Mouse (Mus musculus) embryonic facial prominence, embryonic 13.5 days (tissue): Measurements from ENCODE around the gene Timm8a2. TPM values are rescaled to one million over a fixed set of nuclear protein-coding genes. Genes with fewer than 3 reads are reported as not detected.

Experiments
- ATAC-seq: fragments of 200-750 bp; cut with Nextera tagmentation; 2 replicates; pipeline ENCODE4 v1.8.0; 2017; ENCODE audit warnings: low read depth; ENCODE audit not compliant: insufficient number of reproducible peaks, insufficient read depth, low FRiP score, low TSS enrichment
- H3K27ac ChIP-seq: fragments of 300-500 bp; sonication (generic); 2 replicates; pipeline ENCODE4 v1.5.1; 2015; ENCODE audit warnings: moderate library complexity, mild to moderate bottlenecking, inconsistent platforms
- H3K27me3 ChIP-seq: fragments of 300-500 bp; sonication (generic); 2 replicates; pipeline ENCODE4 v1.6.1; 2015; ENCODE audit warnings: mild to moderate bottlenecking, inconsistent platforms
- H3K36me3 ChIP-seq: fragments of 300-500 bp; sonication (generic); 2 replicates; pipeline ENCODE4 v1.6.1; 2015; ENCODE audit warnings: mild to moderate bottlenecking, inconsistent platforms
- H3K4me1 ChIP-seq: fragments of 300-500 bp; sonication (generic); 2 replicates; pipeline ENCODE4 v1.6.1; 2015; ENCODE audit warnings: inconsistent platforms
- H3K4me2 ChIP-seq: fragments of 300-500 bp; sonication (generic); 2 replicates; pipeline ENCODE4 v1.6.1; 2015; ENCODE audit warnings: moderate library complexity, mild to moderate bottlenecking, inconsistent platforms
- H3K4me3 ChIP-seq: fragments of 300-500 bp; sonication (generic); 2 replicates; pipeline ENCODE4 v1.5.1; 2015; ENCODE audit warnings: mild to moderate bottlenecking, inconsistent platforms
- H3K9ac ChIP-seq: fragments of 300-500 bp; sonication (generic); 2 replicates; pipeline ENCODE4 v1.6.1; 2015; ENCODE audit warnings: mild to moderate bottlenecking, inconsistent platforms
- H3K9me3 ChIP-seq: fragments of 300-500 bp; sonication (generic); 2 replicates; pipeline ENCODE4 v1.6.1; 2016; ENCODE audit warnings: inconsistent platforms
- WGBS: fragments of 180-500 bp; shearing (Covaris S2); methylation state at CpG from one replicate; pipeline ENCODE4 v1.1.7; 2015; ENCODE audit warnings: mixed read lengths; 5-methylcytosine and 5-hydroxymethylcytosine counted together
- polyA plus RNA-seq: library from polyadenylated mRNA; unstranded; fragments of >200 nt; fragmentation: Nextera tagmentation; extraction: Ambion mirVana; gene quantifications from 2 replicates; pipeline ENCODE4 v1.2.1, GENCODE M21; 2015

The Timm8a2 gene
- polyA plus RNA-seq, 1 experiment from 2014 or later: not detected

DNA sequence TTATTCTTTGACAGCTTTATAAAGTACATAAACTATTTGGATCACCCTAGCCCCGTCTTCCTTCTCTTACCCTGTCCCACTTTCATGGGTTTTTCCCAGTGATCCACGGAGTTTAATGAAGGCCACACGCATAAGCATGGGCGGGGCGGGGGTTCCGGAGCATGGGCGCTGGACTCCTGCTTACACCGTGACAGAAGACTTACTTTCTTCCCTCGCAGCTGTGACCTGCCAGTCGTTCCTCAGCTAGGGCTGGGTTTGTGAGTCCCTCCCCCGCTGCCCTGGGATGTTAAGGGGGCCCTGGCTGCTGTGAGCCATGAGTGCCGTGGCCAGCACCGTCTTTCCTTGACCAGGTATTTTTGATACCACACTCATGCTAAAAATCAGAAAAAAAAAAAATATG, 21.7 kb upstream of the Timm8a2 start:
- Histone ChIP-seq H3K27me3 (no peaks in the 10 kb centered on the region), H3K36me3 (peaks cover 39% of the 10 kb centered on the region), H3K4me1 (0 out of 2 replicates have a peak, but pooled peaks cover 7% of the 10 kb centered on the region), H3K4me2 (no peak overlapping the region), H3K9ac (no peak overlapping the region), H3K27ac (no peak overlapping the region), H3K9me3 (no peaks in the 10 kb centered on the region), H3K4me3 (no peak overlapping the region)
- WGBS: 62% methylated on average over 13 of the region's 13 CpGs
- ATAC-seq: no peak

GRCm38 (mm10) chr14:122013417-122013951, 21.0 kb upstream of the Timm8a2 start:
- Histone ChIP-seq H3K27me3 (no peaks in the 10 kb centered on the region), H3K4me3 (no peak overlapping the region), H3K27ac (no peak overlapping the region), H3K36me3 (peaks cover 36% of the 10 kb centered on the region), H3K9me3 (no peaks in the 10 kb centered on the region), H3K4me2 (no peak overlapping the region), H3K4me1 (0 out of 2 replicates have a peak, but pooled peaks cover 7% of the 10 kb centered on the region), H3K9ac (no peak overlapping the region)
- ATAC-seq: no peak
- WGBS: 81% methylated on average over 14 of the region's 14 CpGs

DNA sequence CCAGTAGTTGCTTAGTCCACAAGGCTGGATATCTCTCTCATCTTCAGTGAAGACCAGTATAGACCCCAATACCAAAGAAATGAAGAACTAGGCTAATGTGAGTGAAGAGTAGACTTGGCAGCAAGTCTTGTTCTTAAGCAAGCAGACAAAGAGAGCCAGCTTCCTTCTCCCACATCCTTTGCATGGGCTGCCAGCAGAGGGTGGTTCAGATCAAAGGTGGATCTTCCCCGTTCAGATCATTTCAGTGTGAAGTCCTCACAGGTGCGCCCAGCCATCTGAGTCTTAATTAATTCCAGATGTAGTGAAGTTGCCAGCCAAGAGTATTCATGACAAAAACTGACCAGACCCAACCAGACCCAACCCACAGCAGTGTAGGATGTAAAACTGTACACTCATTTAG, 16.5 kb upstream of the Timm8a2 start:
- H3K4me3 ChIP-seq: no peak overlapping the region
- no peaks in the 10 kb centered on the region for H3K27me3 ChIP-seq
- 0 out of 2 replicates have a peak, but pooled peaks cover 2% of the 10 kb centered on the region for H3K4me1 ChIP-seq
- H3K9me3 ChIP-seq: no peaks in the 10 kb centered on the region
- H3K9ac ChIP-seq: no peak overlapping the region
- no peak overlapping the region for H3K4me2 ChIP-seq
- H3K27ac ChIP-seq: no peak overlapping the region
- ATAC-seq: no peak
- WGBS: 52% methylated on average over 2 of the region's 2 CpGs
- peaks cover 31% of the 10 kb centered on the region for H3K36me3 ChIP-seq

GRCm38 (mm10) chr14:122019389-122019788, 15.1 kb upstream of the Timm8a2 start:
- no peak for ATAC-seq
- Histone ChIP-seq H3K9ac (no peak overlapping the region), H3K4me1 (no peaks in the 10 kb centered on the region), H3K27ac (no peak overlapping the region), H3K9me3 (no peaks in the 10 kb centered on the region), H3K4me3 (no peak overlapping the region), H3K36me3 (peaks cover 37% of the 10 kb centered on the region), H3K27me3 (no peaks in the 10 kb centered on the region), H3K4me2 (no peak overlapping the region)
- 94% methylated on average over 2 of the region's 2 CpGs for WGBS

DNA sequence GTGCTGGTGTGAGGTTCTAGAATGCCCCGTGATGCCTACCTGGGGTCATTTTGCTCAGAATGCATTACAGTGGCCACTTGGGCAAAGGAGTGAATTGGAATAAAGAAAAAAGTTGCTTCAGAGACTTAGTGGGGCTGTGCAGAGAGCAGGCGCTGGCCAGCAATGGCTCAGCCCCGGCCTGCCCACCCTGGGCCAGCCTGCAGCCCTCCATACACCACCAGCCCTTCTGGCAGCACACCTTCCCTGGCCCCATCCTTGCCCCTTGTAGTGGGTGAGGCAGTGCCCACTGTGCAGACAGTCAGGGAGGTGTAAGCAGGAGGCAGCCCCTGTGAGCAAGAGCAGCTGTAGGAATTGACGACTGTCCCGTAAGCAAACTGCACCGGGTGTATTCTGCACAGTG, 13.9 kb upstream of the Timm8a2 start:
- no peak overlapping the region for H3K4me2 ChIP-seq
- 93% methylated on average over 6 of the region's 6 CpGs for WGBS
- peaks cover 37% of the 10 kb centered on the region for H3K36me3 ChIP-seq
- no peaks in the 10 kb centered on the region for H3K9me3 ChIP-seq
- H3K4me1 ChIP-seq: no peaks in the 10 kb centered on the region
- no peak overlapping the region for H3K9ac ChIP-seq
- H3K4me3 ChIP-seq: no peak overlapping the region
- no peak for ATAC-seq
- no peak overlapping the region for H3K27ac ChIP-seq
- H3K27me3 ChIP-seq: no peaks in the 10 kb centered on the region

GRCm38 (mm10) chr14:122023054-122023453, 11.4 kb upstream of the Timm8a2 start:
- WGBS: 84% methylated on average over 1 of the region's 1 CpGs
- H3K9ac ChIP-seq: no peak overlapping the region
- no peak overlapping the region for H3K4me3 ChIP-seq

GRCm38 (mm10) chr14:122023928-122024327, 10.5 kb upstream of the Timm8a2 start:
- no peak overlapping the region for H3K4me3 ChIP-seq
- no peak overlapping the region for H3K27ac ChIP-seq
- ATAC-seq: no peak
- no peak overlapping the region for H3K9ac ChIP-seq
- H3K9me3 ChIP-seq: no peaks in the 10 kb centered on the region
- H3K36me3 ChIP-seq: peaks cover 37% of the 10 kb centered on the region
- H3K27me3 ChIP-seq: no peaks in the 10 kb centered on the region
- H3K4me2 ChIP-seq: no peak overlapping the region
- 0 out of 2 replicates have a peak, but pooled peaks cover 6% of the 10 kb centered on the region for H3K4me1 ChIP-seq

More at GRCm38 (mm10) chr14:122023054-122023453, 11.4 kb upstream of the Timm8a2 start:
- ATAC-seq: no peak
- Histone ChIP-seq H3K36me3 (peaks cover 37% of the 10 kb centered on the region), H3K27ac (no peak overlapping the region), H3K9me3 (no peaks in the 10 kb centered on the region), H3K4me2 (no peak overlapping the region), H3K27me3 (no peaks in the 10 kb centered on the region), H3K4me1 (no peaks in the 10 kb centered on the region)

- H3K36me3 ChIP-seq: no peaks in the 10 kb centered on the region
- 83% methylated on average over 11 of the region's 11 CpGs for WGBS
- no peak for ATAC-seq
- H3K4me3 ChIP-seq: no peak overlapping the region
- H3K4me2 ChIP-seq: no peak overlapping the region
- H3K9me3 ChIP-seq: no peaks in the 10 kb centered on the region
- H3K27ac ChIP-seq: no peak overlapping the region
- H3K27me3 ChIP-seq: no peaks in the 10 kb centered on the region
- H3K9ac ChIP-seq: no peak overlapping the region
- 0 out of 2 replicates have a peak, but pooled peaks cover 6% of the 10 kb centered on the region for H3K4me1 ChIP-seq
Measured at GRCm38 (mm10) chr14:122028926-122029745, 5.3 kb upstream of the Timm8a2 start.

GRCm38 (mm10) chr14:122029851-122030250, 4.6 kb upstream of the Timm8a2 start:
- Histone ChIP-seq H3K27me3 (no peaks in the 10 kb centered on the region), H3K4me2 (no peak overlapping the region), H3K36me3 (no peaks in the 10 kb centered on the region), H3K4me3 (no peak overlapping the region), H3K9ac (no peak overlapping the region), H3K9me3 (no peaks in the 10 kb centered on the region), H3K4me1 (0 out of 2 replicates have a peak, but pooled peaks cover 6% of the 10 kb centered on the region), H3K27ac (no peak overlapping the region)
- no peak for ATAC-seq
- WGBS: 89% methylated on average over 4 of the region's 4 CpGs

DNA sequence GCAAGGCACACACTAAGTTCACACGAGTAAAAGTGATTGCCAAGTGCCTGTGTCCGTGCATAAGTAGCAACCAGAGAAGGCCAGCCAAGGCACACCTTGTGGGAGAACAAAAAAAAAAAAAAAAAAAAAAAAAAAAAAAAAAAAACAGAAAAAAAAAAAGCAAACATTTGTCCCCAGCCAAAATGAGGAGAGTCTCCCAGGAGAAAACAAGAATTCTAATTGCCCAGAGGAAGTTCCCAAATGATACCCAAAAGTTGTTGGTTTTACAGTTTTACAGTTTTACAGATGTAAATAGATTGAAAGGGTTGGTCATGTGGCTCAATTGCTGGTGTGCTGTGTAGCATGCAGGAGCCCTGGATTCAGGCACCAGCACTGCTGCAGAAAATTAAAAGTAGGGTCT, 2.4 kb upstream of the Timm8a2 start:
- Histone ChIP-seq H3K4me1 (0 out of 2 replicates have a peak, but pooled peaks cover 6% of the 10 kb centered on the region), H3K9ac (no peak overlapping the region), H3K4me2 (no peak overlapping the region), H3K27me3 (no peaks in the 10 kb centered on the region), H3K9me3 (no peaks in the 10 kb centered on the region), H3K27ac (no peak overlapping the region), H3K4me3 (no peak overlapping the region), H3K36me3 (no peaks in the 10 kb centered on the region)
- 85% methylated on average over 2 of the region's 2 CpGs for WGBS
- no peak for ATAC-seq

- Histone ChIP-seq H3K4me3 (no peak overlapping the region), H3K4me1 (no peaks in the 10 kb centered on the region), H3K27me3 (no peaks in the 10 kb centered on the region), H3K4me2 (no peak overlapping the region), H3K9ac (no peak overlapping the region), H3K9me3 (no peaks in the 10 kb centered on the region), H3K36me3 (no peaks in the 10 kb centered on the region), H3K27ac (no peak overlapping the region)
- WGBS: 93% methylated on average over 1 of the region's 1 CpGs
- ATAC-seq: no peak
Measured at GRCm38 (mm10) chr14:122035181-122035580, 707 bp downstream of the Timm8a2 start.

- no peak for ATAC-seq
- Histone ChIP-seq H3K4me1 (no peaks in the 10 kb centered on the region), H3K4me3 (no peak overlapping the region), H3K36me3 (no peaks in the 10 kb centered on the region), H3K27ac (no peak overlapping the region), H3K9ac (no peak overlapping the region), H3K4me2 (no peak overlapping the region), H3K27me3 (no peaks in the 10 kb centered on the region), H3K9me3 (no peaks in the 10 kb centered on the region)
- WGBS: 93% methylated on average over 2 of the region's 2 CpGs
Measured at GRCm38 (mm10) chr14:122035860-122036259, 1.4 kb downstream of the Timm8a2 start.
